Mouse (Mus musculus): ENCODE measurements at regions not wholly inside any gene's neighbourhood (a gene's known extent, or its start where the extent isn't known, plus 50 kb on each side); places are given as distances from the start of the nearest gene placed in this dataset.
A peak's percentile ranks its signal among the peaks of the same experiment; 100 is the strongest.

DNA sequence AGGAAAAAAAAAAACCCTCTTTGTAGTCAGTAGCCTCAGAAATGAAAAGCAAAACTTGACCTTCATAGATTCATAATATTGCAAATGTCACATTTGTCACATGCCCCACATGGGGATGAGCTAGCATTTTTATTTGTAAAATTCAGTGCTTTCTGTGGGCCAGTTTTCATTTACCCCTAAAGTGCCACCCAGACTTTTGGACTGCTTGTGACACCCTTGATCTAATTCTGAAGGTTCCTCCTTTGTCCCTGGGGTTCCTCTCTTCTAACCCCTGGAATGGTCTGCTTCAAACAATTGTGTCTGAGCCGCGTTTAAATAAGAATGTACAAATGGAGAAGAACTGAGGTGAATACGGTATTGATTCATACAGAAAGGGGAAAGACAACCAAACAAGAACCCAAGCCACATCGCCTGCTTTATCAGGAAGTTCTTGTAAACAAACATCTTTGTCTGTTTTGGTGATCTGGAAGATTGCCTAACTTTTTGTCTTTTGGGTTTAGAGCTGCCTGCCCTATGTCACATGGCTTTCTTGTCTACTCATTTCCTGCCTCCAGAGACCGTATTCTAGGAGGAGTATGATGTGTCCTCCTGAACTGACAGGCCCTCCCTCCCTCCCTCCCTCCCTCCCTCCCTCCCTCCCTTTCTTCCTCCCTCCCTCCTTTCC lies 203.1 kb upstream of the Gm9833 start:
- DNase-seq = no peak

DNA sequence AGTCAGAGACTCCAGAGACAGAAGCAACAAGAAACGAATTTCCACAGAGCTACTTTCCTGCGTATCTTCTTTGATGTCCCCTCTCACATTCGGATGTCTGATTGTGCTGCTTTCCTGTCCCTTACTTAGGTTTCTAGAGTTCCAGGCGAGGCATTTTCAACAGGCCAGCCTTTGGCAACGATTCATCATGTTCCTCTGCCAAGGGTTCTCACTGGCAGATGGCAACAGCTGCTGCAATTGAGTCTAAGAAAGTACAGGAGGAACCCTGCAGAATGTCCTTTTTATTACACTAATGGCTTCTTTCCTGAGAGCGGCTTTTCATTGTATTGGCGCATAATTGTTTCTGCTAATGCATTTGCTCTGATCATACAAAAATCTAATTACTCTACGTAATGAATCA lies 202.3 kb upstream of the Gm9833 start:
- peak; percentile 59 for DNase-seq

DNA sequence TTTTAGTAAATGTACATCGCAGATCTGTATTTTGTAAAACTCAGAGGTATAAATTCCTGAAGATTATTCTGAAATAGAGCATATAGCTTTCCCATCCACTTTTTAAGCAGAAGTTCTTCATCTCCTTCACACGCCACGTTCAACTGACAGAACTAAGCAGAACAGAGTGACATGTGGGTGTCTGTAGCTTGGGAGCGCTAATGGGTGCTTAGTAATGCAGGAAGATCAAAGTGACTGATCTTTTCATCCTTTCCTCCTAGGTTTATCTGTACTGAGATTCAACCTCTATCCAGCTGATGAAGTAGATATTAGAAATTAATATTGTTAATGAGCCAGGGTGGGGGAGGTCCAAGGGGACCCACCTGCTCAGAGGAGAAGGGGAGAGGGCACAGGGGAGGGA lies 201.8 kb upstream of the Gm9833 start:
- no peak for DNase-seq

DNA sequence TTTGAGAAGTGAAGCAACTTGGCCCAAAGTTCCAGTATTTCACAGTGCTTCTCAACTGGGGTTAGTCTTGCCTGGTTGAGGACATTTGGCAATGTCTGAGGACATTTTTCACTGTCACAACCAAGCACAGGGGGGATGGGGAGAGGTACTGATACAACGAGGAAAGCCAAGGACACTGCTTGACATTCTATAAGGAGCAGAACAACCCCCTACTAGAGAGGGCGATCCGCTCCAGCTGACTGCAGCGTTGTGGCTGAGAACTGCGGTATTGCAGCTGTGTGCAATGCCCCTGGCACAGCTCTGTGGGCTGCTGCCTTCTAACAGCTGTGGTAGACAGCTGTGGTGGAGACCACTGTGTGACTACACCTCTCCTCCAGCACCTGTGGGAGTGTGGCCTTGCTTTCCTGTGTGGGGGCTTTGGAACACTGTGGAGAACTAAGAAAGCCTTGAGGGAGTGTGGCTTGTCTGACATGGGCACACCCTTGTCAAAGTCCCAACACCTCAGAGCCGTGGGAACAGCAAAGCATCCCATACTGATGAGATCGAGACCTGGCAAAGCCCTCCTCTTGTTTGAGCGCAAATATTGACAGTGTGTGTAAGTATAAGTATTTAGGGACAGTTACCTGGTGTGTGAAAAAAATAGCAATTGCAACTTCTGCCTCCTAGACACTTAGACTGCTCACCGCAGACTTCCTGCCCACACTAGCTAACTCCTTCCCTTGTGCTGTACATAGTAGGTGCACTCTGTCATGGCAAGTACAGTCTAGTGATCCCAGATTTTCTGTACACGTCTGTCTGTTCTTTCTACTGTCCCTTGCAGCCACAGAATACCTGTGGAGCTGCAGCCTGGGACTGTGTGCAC lies 200.9 kb upstream of the Gm9833 start:
- no peak for DNase-seq

DNA sequence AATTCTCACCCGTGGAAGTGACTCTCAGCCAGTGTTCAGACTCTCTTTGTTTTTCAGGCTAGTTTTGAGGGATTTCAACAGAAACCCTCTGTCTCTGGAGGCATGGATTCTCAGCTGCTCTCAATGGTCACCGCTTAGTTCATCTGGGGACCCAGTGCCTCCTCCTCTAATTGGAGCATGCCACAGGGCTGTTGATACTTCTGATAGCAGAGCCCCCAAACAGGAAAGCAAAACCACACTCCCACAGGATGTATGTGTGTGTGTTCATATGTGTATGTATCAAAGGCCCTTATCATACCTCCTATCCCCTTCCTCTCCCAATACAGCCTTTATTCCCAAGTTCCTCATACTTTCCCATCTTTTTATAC lies 200.3 kb upstream of the Gm9833 start:
- DNase-seq = no peak

DNA sequence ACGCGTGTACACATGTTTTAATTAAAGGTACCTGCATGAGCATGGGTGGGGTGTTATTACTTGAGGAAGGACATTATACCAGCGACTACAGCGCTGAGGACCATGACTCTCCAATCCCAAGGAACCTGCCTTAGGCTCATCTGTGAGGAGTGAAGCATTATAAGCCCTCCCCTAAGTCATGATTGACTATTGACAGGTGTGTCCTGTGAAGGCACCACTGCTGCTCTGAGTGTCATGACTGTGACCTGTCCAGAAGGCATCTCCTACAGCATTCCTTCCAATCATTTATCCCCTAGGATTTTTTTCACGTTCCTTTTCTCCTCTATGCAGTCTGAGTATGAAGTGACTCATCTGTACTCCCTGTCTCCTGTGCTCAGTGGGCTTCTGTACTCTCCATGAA lies 199.9 kb upstream of the Gm9833 start:
- no peak for DNase-seq

DNA sequence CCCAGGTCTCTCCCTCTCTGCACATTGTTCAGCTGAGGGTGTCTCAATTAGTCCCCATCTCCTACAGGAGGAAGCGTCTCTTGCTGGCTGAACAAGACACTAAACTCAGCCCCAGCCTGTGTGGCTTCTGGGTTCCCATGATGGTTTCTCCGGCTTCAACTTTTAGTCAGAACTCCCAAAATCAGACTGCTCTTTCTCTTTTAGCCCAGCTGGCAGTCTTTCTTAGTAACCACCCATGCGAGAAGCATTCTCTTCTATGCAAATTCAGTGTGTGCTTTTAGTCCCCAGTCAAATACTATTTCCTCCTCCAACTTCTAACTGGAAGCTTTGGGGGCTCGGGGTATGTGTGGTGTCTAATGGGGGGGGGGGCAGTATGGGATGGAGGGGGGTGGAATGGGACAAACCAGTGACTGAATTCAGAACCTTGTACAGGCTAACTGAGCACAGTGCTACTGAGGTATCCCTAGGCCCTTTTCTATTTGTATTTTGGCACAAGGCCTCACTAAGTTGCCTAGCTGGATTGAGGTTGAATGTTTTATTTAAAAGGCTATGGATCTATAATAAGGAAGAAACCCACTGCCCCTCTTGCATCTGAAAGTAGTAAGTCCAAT lies 194.9 kb upstream of the Gm9833 start:
- no peak for DNase-seq

DNA sequence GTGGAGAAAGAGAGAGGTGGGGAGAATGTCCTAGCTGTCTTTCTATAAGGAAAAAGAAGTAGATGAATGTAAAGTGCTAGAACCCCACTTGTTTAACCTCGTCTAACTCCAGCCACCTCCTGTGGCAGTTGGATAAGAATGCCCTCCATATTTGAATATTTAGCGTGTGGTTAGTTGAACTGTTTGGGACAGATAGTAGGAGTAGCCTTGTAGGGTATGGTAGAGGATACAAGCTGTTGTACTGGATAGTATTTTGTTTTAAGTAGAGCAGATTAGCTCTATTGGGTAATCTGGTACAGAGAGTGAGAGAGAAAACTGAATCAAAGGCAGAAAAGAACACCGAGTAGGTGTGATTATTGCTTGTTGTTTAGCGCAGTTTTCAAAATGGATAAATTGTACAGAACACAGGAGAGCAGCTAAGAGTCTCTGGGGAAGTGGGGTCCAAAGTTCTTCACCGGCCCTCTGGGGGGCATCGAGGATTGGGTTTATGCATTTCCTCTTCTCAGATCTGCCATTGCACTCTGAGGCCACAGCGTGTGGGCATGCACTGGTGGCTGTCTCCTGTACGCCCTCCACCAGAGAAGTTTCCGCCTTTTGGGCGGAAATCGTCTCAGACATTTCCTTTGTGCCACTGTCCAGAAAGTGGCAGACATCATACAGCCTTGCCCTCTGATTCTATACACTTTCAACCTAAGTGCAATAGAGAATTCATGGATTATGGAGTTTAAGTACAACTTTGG lies 192.3 kb upstream of the Gm9833 start:
- DNase-seq = no peak

DNA sequence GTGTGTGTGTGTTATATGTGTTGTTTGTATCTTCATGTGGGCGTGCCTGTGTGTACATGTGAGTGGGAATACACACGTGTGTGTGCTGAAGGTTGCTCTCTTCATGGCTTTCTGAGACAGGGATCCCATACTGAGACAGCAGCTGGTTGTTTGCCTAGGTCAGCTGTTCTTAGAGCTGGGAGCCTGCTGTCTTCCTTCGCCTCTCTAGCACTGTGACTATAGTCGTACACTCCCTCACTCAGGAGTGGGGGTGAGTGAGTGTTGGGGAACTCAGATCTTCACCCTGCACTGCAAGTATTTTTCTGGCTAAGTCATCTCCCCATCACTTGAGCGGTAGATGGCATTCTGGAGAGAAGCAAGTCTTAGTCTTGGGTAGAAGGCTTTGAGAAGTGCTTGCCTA lies 191.6 kb upstream of the Gm9833 start:
- DNase-seq = no peak

DNA sequence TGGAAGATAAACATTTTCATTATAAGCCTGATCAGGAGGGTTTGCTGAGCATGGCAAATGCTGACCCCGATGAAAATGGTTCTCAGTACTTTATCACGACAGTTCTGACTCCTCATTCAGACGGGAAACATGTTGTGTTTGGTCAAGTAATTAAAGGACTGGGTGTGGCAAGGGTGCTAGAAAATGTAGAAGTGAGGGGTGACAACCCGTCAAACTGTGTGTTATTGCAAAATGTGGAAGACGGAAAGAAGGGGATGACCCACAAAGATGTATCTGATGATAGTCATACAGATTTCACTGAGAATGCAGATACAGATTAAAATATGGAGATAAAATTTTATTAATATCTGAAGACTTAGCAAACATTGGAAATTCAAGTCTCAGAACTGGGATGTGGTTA lies 186.2 kb upstream of the Gm9833 start:
- DNase-seq = no peak

DNA sequence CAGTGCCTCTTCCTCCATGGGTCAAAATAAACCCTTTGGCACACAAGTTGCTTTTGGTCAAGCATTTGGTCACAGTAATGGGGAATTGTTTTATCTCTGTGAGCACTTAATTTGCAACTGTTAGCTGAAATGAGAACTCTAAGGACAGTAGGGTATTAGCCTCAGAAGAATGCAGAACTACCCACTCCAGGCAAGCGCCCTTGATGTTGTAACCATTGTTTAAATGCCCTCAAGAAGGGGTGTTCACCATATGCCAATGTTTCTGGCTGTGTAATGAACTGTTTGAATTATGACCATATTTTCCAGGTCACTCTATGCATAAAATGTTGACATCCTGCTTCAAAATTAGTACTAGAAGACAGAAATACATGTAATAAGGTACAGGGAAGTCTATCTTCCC lies 174.6 kb upstream of the Gm9833 start:
- DNase-seq = no peak

DNA sequence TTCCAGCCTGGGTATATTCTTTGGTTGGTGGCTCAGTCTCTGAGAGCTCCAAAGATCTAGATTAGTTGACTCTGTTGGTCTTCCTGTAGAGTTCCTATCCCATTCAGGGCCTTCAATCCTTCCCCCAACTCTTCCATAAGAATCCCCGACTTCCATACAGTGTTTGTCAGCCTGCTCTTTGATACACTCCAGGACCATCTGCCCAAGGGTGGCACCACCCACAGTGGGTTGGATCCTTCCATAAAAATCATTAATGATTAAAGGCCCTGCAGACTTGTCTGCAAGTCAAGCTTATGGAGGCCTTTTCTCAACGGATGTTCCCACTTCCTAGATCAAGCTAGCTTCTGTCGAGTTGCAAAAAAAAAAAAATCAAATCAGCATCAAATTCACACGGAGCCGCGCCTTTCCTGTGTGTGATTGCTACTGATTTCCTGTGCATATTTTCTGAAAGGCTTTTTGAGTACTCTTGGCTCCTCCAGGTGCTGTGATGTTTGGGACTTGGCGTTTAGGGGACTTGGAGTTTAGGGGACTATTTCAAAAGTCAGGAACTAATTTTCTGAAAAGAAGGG lies 171.3 kb upstream of the Gm9833 start:
- DNase-seq = no peak

DNA sequence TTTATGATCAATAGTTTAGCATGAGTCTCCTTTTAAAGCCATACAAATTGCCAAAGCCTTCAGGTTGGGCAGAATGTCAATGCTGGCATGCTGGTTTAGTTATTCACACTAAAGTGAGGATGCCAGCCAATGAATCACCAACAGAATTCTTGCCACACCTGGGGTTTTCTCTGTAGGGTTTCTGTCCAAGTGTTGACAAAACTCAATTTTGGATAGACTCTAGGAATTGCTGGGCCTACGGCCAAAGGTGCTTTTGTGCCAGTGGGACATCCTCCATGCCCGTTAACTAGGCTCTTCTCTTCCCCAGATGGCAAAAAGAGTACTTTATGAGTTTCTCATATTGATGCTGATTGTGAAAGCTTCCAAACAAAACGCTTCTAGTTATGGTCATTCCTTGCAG lies 167.6 kb upstream of the Gm9833 start:
- no peak for DNase-seq

DNA sequence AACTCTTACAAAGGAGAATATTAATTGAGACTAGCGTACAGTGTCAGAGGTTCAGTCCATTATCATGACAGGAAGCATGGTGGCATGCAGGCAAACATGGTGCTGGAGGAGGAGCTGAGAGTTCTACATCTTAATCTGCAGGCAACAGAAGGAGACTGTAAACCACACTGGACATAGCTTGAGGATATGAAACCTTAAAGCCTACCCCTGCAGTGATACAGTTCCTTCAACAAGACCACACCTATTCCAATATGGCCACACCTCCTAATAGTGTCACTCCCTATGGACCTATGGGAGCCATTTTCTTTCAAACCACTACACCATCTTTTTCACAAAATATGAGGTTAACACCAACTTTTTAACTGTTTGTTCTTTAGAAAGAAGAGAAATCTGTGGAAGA lies 166.2 kb upstream of the Gm9833 start:
- DNase-seq = no peak

DNA sequence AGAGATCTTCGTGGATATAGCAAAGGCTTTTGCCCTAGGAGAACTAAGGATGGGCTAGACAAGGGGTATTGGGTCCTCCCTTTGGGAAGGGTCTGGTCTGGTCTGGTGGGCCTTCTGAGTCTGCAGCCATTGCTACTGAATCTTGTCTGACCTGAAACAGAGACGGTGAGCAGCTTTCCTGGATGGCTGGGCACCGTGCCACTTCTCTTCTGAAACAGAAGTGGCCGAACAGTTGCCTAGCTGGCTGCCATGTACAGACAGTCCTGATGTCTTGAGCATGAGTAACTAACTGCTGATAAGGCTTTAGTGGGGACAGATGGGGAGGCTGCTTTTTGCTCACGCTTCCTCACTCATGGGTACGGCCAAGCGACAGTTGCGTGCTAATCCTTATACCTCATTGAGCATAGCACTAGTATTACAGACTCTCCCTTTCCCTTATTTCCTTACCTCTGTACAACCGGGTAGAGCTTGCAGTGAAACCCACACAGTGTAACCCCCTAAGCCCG lies 165.3 kb upstream of the Gm9833 start:
- DNase-seq = no peak

DNA sequence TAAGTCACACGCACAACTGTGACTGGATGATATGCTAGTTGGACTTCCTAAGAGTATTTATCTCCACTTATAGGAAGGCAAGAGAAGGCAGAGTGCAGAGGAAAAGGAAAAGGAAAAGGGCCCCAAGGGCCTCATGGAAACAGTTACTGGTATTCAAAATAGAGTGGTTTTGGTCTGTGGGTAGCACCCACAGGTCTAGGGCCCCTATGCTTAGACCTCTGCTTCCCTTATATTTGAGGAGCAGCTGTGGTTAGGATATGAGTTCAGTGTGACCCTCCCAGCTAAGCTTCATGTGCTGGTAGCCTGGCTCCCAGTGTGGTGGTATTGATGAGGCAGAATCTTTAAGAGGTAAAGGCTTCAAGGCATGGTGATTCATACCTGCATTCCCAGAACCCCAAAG lies 163.3 kb upstream of the Gm9833 start:
- no peak for DNase-seq

DNA sequence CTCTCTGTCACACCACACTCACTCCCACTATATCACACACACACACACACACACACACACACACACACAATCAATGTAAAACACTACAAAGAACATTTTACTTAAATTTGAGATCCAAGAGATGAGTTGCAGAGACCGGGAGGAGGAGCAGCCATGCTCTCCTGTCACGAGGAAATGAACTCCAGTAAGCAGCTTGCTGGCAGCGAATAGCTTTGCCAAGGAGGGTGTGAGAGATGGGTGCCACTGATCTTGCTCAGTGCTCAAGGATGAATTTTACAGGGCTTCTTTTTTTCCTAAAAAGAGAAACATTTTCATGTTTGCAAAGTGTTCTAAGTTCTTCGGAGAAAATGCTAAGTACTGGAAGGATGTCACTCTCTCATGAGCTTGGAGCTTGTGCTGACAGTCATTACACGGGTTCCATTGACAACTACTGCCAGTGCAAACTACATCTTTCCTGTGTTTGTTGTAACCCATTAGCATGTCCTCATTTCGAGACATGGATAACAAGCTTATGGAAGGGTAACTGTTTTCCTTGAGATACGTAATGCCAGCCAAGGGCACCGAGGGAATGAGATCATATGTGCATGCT lies 151.0 kb upstream of the Gm9833 start:
- DNase-seq = no peak

DNA sequence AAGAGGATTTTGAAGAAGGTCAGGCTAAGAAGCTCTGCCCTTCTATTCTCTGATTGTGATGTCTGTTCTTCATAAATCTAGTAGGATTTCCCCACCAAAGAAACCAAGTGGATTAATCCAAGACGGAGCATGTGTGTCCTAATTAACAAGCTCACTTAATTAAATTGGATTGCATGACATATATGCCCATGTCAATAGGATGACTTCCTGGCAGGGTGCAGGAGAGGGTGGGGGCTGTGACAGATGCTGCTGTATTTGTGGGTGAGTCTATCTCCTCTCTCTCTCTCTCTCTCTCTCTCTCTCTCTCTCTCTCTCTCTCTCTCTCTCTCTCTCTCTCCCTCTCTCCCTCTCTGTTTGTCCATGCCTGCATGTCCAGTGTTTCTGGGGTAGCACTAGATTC lies 149.3 kb upstream of the Gm9833 start:
- no peak for DNase-seq

DNA sequence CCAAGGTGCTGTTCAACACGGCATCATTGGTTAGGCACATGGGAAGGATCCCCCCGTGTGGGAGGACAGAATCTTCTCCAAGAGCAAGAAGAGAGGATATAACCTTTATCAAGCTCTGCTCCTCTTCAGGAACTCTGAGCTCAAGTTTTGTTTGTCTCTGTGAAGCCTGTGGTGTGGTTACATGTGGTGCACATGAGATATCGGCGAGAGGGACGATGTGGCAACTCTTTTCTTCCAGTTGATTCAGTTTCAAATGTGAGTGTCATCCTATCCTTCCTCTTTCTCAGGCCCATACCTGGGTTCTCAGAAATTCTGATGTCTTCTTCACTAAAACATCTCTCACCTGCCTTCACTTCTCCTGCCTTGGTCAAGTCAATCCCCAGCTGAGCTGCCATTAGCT lies 145.3 kb upstream of the Gm9833 start:
- no peak for DNase-seq

DNA sequence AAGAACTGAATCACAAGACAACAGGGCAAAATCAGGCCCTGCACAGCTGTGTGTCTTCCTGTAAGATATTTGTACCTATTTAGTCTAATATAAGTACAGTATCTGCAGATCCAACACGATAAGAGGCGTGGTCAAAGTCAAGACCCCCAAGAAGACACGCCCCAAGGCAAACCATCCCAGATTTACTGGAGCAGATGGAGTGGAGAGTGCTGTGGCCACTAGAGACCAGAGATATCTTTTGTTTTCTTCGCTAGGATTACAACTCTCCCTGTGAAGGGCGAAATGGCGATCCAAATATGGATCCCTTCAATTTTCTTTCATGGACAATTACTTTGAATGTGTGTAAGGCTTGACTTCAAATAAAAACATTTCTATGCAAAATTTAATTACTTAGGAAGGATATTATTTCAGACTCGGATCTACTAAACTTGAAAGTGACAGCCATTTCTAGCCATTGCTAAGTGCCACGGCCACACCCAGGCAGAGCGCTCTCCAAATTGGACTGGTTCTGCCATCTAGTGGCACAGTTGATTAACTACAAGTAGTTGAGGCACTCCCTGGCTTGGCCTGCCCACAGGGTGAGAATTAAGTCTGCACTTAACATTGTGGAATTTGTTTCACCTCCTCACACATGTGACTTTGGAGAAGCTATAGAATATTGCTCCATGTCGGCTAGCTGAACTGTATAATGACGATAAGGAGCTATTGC lies 140.4 kb upstream of the Gm9833 start:
- DNase-seq = peak; percentile 75

DNA sequence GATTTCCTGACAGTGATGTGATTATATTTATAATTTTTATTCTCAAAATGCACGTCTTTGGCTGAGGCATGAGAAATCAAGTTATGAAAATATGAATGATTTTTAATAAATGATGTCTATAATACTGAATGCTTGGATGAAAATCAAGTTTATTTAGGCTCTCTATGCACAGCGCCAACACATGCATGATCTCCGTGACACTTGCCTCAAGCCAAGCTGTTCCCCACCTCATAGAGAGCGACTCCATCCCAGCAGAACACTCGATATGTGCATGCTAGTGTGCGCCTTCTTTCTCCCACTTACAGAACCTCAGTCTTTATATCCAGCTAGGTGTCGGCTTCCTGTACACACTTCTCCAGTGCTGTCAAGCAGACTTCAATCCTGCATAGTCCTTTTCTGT lies 139.8 kb upstream of the Gm9833 start:
- DNase-seq = no peak

DNA sequence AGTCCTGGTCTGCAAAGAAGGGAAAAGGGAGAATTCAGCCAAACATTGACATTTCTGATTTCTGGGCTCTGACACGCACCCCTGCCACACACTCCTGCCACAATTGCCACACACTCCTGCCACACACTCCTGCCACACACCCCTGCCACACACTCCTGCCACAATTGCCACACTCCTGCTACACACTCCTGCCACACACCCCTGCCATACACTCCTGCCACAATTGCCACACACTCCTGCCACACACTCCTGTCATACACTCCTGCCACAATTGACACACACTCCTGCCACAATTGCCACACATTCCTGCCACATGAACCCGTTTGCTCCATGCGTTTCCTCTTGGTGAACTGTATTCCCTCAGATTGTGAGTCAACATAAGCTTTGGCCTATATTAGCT lies 130.0 kb upstream of the Gm9833 start:
- DNase-seq = no peak
